Mouse (Mus musculus) E14TG2a.4 (cell line): ENCODE data around the gene Rasgef1b.

Experiments used
- CTCF ChIP-seq: conservative IDR thresholded peaks from 2 replicates; pipeline ENCODE4 v1.5.1; 2014; ENCODE audit warnings: low read length
- POU5F1 ChIP-seq: IDR thresholded peaks from 2 replicates; pipeline ENCODE4 v1.6.1; 2014; ENCODE audit warnings: low read length, borderline replicate concordance

GRCm38 (mm10) chr5:99591348-99591747 lies 137.5 kb downstream of the Rasgef1b start:
- no peak for TF ChIP-seq CTCF
- TF ChIP-seq POU5F1: no peak
